Mouse (Mus musculus) right cerebral cortex, adult 18-20 months (tissue): ENCODE measurements around the gene Rnf167.
A peak's percentile ranks its signal among the peaks of the same experiment; 100 is the strongest.

Source experiments
- DNase-seq: peaks from one replicate; pipeline ENCODE4 v3.0.0; 2022; ENCODE audit warnings: mixed read lengths

Gene Rnf167

GRCm38 (mm10) chr11:70655571-70656455, 8.8 kb downstream of the Rnf167 start:
- DNase-seq, result no peak

- DNase-seq, result no peak
Observed at GRCm38 (mm10) chr11:70656456-70656927, 9.5 kb downstream of the Rnf167 start.

- DNase-seq, result no peak
Observed at GRCm38 (mm10) chr11:70656964-70657363, 9.9 kb downstream of the Rnf167 start, which contains the start of gene Eno3. Eno3 (plus strand) TSS chr11:70657202.

- DNase-seq, result no peak
Observed at GRCm38 (mm10) chr11:70657573-70657972, 10.5 kb downstream of the Rnf167 start.

GRCm38 (mm10) chr11:70657991-70658390, 11.0 kb downstream of the Rnf167 start:
- DNase-seq, result no peak

GRCm38 (mm10) chr11:70658521-70658920, 11.5 kb downstream of the Rnf167 start:
- no peak for DNase-seq

GRCm38 (mm10) chr11:70658942-70659341, 11.9 kb downstream of the Rnf167 start:
- no peak for DNase-seq

- DNase-seq, result no peak
Observed at GRCm38 (mm10) chr11:70660571-70660970, 13.5 kb downstream of the Rnf167 start.

- DNase-seq, result no peak
Observed at GRCm38 (mm10) chr11:70663101-70663500, 16.1 kb downstream of the Rnf167 start.

- no peak for DNase-seq
Observed at GRCm38 (mm10) chr11:70663957-70664356, 16.9 kb downstream of the Rnf167 start.

GRCm38 (mm10) chr11:70664741-70665140, 17.7 kb downstream of the Rnf167 start:
- DNase-seq, result no peak

- DNase-seq, result no peak
Observed at GRCm38 (mm10) chr11:70666687-70667086, 19.7 kb downstream of the Rnf167 start.

GRCm38 (mm10) chr11:70667271-70668150, 20.5 kb downstream of the Rnf167 start:
- no peak for DNase-seq

- DNase-seq, result no peak
Observed at GRCm38 (mm10) chr11:70668335-70668770, 21.3 kb downstream of the Rnf167 start.

GRCm38 (mm10) chr11:70668771-70669505, 21.9 kb downstream of the Rnf167 start, which contains the start of gene Spag7:
Spag7 (minus strand) TSS chr11:70669416.
- DNase-seq, result peak; percentile 99

GRCm38 (mm10) chr11:70669582-70670345, 22.7 kb downstream of the Rnf167 start:
- no peak for DNase-seq

- no peak for DNase-seq
Observed at GRCm38 (mm10) chr11:70670483-70670882, 23.4 kb downstream of the Rnf167 start.

GRCm38 (mm10) chr11:70671333-70672047, 24.5 kb downstream of the Rnf167 start:
- DNase-seq, result no peak

- DNase-seq, result no peak
Observed at GRCm38 (mm10) chr11:70674014-70674413, 27.0 kb downstream of the Rnf167 start.

- no peak for DNase-seq
Observed at GRCm38 (mm10) chr11:70674501-70674900, 27.5 kb downstream of the Rnf167 start.

GRCm38 (mm10) chr11:70678092-70678491, 31.1 kb downstream of the Rnf167 start:
- no peak for DNase-seq
